Mouse (Mus musculus) testis, adult 2 months (tissue): ENCODE measurements around the gene Catsper4. TPM values are rescaled to one million over a fixed set of nuclear protein-coding genes. Genes with fewer than 3 reads are reported as not detected.
A peak's percentile ranks its signal among the peaks of the same experiment; 100 is the strongest.

Experiments
- H3K27ac ChIP-seq: fragments of 200-500 bp; 2 replicates; pipeline ENCODE4 v1.5.1; 2012; ENCODE audit warnings: low read depth, low read length; ENCODE audit not compliant: control insufficient read depth, insufficient read depth
- H3K27me3 ChIP-seq: fragments of 200-500 bp; 2 replicates; pipeline ENCODE4 v1.6.1; 2012; ENCODE audit warnings: mild to moderate bottlenecking, low read length, moderate library complexity; ENCODE audit not compliant: control insufficient read depth, insufficient read depth
- H3K36me3 ChIP-seq: fragments of 200-500 bp; 2 replicates; pipeline ENCODE4 v1.6.1; 2012; ENCODE audit warnings: mild to moderate bottlenecking, low read length; ENCODE audit not compliant: control insufficient read depth, insufficient read depth
- H3K4me1 ChIP-seq: fragments of 200-500 bp; 2 replicates; pipeline ENCODE4 v1.6.1; 2012; ENCODE audit warnings: low read length; ENCODE audit not compliant: control insufficient read depth, insufficient read depth
- H3K4me3 ChIP-seq: fragments of 200-500 bp; 2 replicates; pipeline ENCODE4 v1.5.1; 2012; ENCODE audit warnings: low read depth, mild to moderate bottlenecking, low read length, moderate library complexity, mixed read lengths; ENCODE audit not compliant: control insufficient read depth
- CTCF ChIP-seq: fragments of 200-500 bp; IDR thresholded peaks from 2 replicates; pipeline ENCODE4 v1.5.1; 2012; ENCODE audit warnings: low read depth, mild to moderate bottlenecking, inconsistent platforms, low read length, moderate library complexity; ENCODE audit not compliant: control insufficient read depth, insufficient read depth, insufficient replicate concordance
- POLR2A ChIP-seq: fragments of 200-500 bp; IDR thresholded peaks from 2 replicates; pipeline ENCODE4 v1.6.1; 2012; ENCODE audit warnings: low read depth, mild to moderate bottlenecking, inconsistent platforms, low read length, moderate library complexity; ENCODE audit not compliant: control insufficient read depth
- polyA plus RNA-seq: library from polyadenylated mRNA; depleted of rRNA; stranded (reverse); fragments of >200 nt; gene quantifications from 2 replicates; pipeline ENCODE4 v1.2.3, GENCODE M21; 2012

The Catsper4 gene
- polyA plus RNA-seq, 1 experiment, result 126 TPM

DNA sequence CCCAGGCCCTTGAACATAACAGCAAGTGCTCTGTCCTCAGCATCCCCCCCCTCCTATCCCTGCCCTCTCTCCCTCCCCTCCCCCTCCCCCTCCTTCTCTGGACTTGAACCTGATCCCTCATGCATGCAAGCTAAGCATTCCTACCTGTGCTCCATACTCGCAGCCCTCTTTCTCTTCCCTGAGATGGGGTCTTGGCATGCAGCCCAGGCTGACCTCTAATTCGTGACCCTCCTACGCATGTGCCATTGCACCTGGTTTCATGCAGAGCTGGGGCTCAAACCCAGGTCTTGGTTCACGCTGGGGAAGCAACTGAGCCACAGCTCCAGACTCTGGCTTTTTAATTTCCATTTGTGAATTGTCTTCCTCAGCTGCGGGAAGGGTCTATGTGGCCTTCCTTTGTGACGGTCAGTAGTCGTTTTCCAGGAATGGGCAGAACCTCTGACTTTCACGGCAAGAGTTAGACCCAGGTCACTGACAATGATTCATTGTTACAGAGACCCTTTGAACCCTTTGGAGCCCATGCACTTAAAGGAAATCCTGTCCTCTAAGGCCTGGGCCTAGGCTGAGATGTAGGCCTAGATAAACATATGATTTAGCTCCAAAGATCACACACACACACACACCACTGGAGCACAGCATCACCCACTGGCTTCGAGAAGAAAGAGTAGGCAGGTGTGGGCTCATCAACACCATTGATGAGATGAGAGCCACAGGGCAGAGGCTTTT lies 38.8 kb upstream of the Catsper4 start:
- Histone ChIP-seq H3K36me3 (no peaks in the 10 kb centered on the region), H3K27ac (no peak overlapping the region), H3K27me3 (no peaks in the 10 kb centered on the region), H3K4me1 (peaks cover 5% of the 10 kb centered on the region), H3K4me3 (no peak overlapping the region)
- TF ChIP-seq POLR2A (no peak), CTCF (no peak)

DNA sequence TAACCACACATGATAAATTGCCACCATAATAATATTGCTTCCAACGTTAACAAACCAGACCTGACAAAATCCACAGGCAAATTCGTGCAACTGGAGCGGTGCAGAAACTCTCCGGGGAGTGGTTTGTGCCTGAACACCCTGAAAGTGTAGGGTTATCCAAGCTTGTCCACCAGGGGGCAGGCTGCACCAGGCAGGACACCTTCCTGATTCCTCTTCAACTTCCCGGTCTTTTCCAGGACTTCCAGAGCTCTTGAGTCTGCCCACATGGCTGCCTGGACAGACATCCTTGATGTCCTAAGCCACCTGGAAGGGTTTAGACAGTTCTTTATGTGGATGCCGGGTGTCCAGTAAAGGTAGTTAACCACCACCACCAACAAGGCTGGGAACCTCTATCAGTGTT lies 36.0 kb upstream of the Catsper4 start:
- Histone ChIP-seq H3K36me3 (no peaks in the 10 kb centered on the region), H3K27me3 (no peaks in the 10 kb centered on the region), H3K27ac (no peak overlapping the region), H3K4me3 (no peak overlapping the region), H3K4me1 (no peaks in the 10 kb centered on the region; the same call in 1 of the 2 replicates)
- TF ChIP-seq CTCF (peak; percentile 83; the same call in 1 of the 2 replicates), POLR2A (no peak)

DNA sequence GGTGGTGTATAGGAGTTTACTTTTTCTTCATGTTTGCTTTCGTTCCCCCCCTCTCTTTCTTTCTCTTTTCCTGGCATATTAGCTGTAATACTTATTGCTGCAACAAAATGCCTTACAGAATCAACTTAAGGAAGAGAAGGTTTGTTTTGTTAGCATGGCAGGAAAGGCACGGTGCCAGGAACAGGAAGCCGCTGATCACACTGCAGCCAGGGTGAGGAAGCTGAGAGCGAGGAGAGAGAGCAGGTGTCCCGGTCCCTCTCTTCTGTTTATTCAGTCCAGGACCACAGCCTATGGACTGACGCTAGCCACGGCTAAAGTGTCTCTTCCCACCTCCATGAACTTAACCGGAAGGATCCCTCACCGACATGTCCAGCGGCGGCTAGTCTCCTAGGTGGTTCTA lies 31.2 kb upstream of the Catsper4 start:
- Histone ChIP-seq H3K4me1 (no peaks in the 10 kb centered on the region; the same call in 1 of the 2 replicates), H3K36me3 (no peaks in the 10 kb centered on the region), H3K27me3 (no peaks in the 10 kb centered on the region), H3K4me3 (no peak overlapping the region), H3K27ac (no peak overlapping the region)
- TF ChIP-seq POLR2A (no peak), CTCF (no peak)

DNA sequence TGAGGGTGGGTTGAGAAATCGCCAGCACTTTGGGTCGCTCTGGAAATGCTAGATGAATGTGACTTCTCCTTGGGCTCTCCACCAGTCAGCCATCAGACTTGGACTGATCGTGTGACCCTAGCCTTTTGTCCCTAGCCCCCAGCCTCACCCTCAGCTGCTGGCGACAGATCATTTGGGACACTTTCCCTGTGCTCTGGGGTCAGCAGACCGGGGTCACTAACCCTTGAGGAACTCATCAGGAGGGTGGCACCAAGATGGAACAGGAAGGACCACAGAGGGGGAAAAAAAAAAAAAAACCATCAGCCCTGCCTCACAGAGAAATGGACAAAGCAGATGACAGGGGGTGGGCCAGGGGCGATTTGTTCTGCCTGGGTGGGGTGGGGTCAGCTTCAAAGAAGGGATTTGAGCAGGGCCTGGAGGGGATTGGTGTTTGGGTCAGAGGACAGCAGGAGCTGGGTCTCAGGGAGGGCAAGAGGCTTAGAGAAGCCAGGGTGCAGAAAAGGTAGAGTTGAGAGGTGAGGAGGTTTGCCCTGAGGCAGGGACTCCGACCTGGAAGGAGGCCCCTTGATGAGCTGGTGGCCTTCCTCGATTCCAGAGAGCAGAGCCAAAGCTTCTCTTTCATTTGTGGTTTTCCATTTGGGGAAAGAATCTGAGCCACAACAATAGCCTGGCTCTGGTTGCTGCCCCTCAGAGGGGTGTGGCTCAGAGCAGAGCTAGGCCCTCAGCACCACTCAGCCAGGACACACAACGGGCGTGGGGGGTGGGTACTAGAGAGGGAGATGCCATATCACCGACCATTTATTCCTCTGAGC lies 30.2 kb upstream of the Catsper4 start:
- TF ChIP-seq POLR2A, result no peak
- no peak for TF ChIP-seq CTCF
- Histone ChIP-seq H3K36me3 (no peaks in the 10 kb centered on the region), H3K4me1 (peaks cover 7% of the 10 kb centered on the region), H3K27me3 (no peaks in the 10 kb centered on the region), H3K27ac (no peak overlapping the region), H3K4me3 (no peak overlapping the region)

DNA sequence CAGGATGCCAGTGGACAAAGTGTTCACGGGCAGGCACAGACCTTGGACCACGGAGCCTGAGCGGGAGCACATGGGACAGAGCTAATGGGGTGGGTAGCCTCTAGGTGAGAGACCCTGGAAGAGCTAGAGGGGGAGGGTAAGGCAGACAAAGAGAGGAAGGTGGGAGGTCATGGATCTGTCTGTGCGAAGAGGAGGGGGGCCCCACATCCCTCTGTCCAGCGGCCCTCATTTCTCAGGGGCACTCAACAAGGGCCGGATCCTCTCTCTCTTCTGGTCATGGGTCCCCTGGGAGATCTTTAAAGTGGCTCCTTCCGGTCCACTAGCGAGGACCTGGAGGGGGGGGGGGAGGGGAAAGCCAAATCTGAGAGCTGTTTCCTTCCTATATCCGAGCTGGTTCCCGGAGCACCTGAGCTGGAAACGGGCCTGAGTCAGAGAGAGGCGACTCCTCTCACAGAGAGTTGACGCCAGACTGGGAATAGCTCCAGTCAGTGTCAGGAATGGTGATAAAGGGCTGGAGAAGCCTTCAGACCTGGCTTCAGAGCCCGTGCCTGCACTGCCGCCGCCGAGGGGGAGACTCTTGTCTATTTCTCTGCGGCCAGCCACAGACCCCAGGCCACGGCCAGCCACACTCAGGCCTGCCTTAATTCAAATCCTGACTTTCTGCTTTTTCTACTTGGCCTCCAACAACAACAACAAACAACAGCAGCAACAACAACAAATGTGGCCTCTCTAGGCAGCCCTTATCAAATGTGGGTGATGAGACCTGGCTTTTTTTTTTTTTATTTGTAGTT lies 29.4 kb upstream of the Catsper4 start:
- Histone ChIP-seq H3K4me1 (peaks cover 15% of the 10 kb centered on the region), H3K27ac (no peak overlapping the region), H3K36me3 (no peaks in the 10 kb centered on the region), H3K27me3 (no peaks in the 10 kb centered on the region), H3K4me3 (no peak overlapping the region)
- TF ChIP-seq POLR2A, result no peak
- TF ChIP-seq CTCF, result no peak

DNA sequence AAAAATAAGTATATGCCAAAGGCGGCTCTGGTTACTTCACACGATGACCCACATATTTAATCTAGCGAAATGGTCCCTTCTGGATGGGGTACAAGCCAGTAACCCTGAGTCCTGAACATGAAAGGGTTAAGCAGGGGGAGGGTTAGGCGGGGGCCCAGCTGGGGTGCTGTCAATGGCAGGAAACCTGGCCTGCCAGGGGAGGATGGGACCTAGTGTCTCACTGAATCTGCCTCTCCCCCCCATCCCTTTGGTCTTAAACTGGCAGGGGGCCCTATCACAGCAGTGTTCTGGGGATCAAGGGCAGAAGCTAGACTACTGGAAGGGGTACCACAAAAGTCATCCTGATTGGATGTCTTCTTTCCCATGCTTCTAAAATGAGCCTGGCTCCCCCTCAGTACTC lies 28.7 kb upstream of the Catsper4 start:
- Histone ChIP-seq H3K36me3 (no peaks in the 10 kb centered on the region), H3K27ac (no peak overlapping the region), H3K4me1 (peaks cover 21% of the 10 kb centered on the region), H3K4me3 (no peak overlapping the region), H3K27me3 (no peaks in the 10 kb centered on the region)
- TF ChIP-seq CTCF (no peak), POLR2A (no peak)

DNA sequence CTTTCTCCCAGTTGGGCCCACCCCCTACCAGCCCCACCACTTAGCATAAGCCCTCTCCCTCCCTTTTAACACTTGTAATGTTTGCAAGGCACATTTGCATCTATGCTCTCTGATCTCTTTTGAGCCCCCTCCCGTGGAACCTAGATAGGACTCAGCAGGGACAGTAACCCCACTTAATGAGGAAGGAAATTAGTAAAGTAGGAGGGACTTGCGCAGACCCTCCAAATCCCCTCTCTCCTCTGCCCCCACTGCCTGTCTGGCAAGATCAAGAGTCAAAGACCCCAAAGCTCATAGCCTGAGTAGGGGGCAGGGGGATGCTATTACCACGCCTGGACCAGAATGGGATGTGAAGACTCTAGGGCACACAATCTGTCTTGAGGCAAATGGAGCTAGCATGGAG lies 27.7 kb upstream of the Catsper4 start:
- Histone ChIP-seq H3K27ac (no peak overlapping the region), H3K27me3 (no peaks in the 10 kb centered on the region), H3K4me3 (no peak overlapping the region), H3K4me1 (peaks cover 31% of the 10 kb centered on the region), H3K36me3 (no peaks in the 10 kb centered on the region)
- TF ChIP-seq POLR2A (no peak), CTCF (no peak)
